Mouse (Mus musculus) E14TG2a.4 (cell line): ENCODE data around the gene Ada.

Experiments
- CTCF ChIP-seq: conservative IDR thresholded peaks from 2 replicates; pipeline ENCODE4 v1.5.1; 2014; ENCODE audit warnings: low read length
- NANOG ChIP-seq: IDR thresholded peaks from 2 replicates; pipeline ENCODE4 v1.6.1; 2014; ENCODE audit warnings: borderline replicate concordance, low read length, mixed read lengths
- POU5F1 ChIP-seq: IDR thresholded peaks from 2 replicates; pipeline ENCODE4 v1.6.1; 2014; ENCODE audit warnings: low read length, borderline replicate concordance

DNA sequence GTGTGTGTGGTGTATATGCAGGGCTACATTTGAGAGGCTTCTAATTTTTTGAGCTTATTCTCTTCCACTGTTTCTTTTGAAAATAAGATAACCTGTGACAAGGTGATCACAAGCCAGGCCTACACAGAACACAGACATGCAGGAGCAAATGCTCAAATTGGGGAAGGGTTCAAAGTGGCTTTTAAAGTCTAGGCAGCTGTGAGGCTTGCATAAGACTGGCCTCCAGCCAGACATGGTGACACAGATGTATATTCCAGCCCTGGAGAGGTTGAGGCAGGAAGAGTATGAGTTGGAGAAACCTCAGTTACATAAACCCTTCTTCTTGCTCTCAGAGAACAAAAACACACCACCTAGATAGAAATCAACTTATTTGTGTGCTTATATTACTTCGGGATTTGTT, 16.9 kb upstream of the Ada start:
- TF ChIP-seq CTCF: no peak
- TF ChIP-seq NANOG: no peak
- TF ChIP-seq POU5F1: no peak
